Mouse (Mus musculus): ENCODE data around the gene Mfrp. TPM values are rescaled to one million over a fixed set of nuclear protein-coding genes. Genes with fewer than 3 reads are reported as not detected.

Mfrp gene
- total RNA-seq (2021): 1 to 10 TPM in 1 of 2 experiments, under 1 TPM in 1; 0.30 to 1.8 TPM
- long read RNA-seq: 0 reads

- no peak for DNase-seq (ENCODE audit: low spot score in 2 of 2)
These were observed at the start of gene Mfrp for GRCm38 (mm10) chr9:44101490-44101889. Gene Mfrp, plus strand, starts transcription at chr9:44101729.

GRCm38 (mm10) chr9:44052855-44053254 is 48.7 kb upstream of the Mfrp start:
- no peak for DNase-seq (ENCODE audit: low spot score in 2 of 2)

GRCm38 (mm10) chr9:44053936-44054335 is 47.6 kb upstream of the Mfrp start:
- DNase-seq (ENCODE audit: low spot score in 2 of 2): no peak

GRCm38 (mm10) chr9:44058606-44059005 is 42.9 kb upstream of the Mfrp start:
- no peak for DNase-seq (ENCODE audit: low spot score in 2 of 2)

- no peak for DNase-seq (ENCODE audit: low spot score in 2 of 2)
These were observed 36.4 kb upstream of the Mfrp start for GRCm38 (mm10) chr9:44065177-44065576.

GRCm38 (mm10) chr9:44066785-44067225 is 34.7 kb upstream of the Mfrp start, which contains the start of gene Usp2:
Gene Usp2, plus strand, starts transcription at chr9:44067021.
- peak; percentile 99 to 100 for DNase-seq (ENCODE audit: low spot score in 2 of 2)

- DNase-seq (ENCODE audit: low spot score in 2 of 2): peak in 1 of 2 experiments; percentile 67
These were observed 34.1 kb upstream of the Mfrp start for GRCm38 (mm10) chr9:44067241-44067959.

- peak in 1 of 2 experiments; percentile 11 for DNase-seq (ENCODE audit: low spot score in 2 of 2)
These were observed 33.6 kb upstream of the Mfrp start for GRCm38 (mm10) chr9:44067960-44068330.

GRCm38 (mm10) chr9:44069252-44069651 is 32.3 kb upstream of the Mfrp start:
- DNase-seq (ENCODE audit: low spot score in 2 of 2): no peak

- DNase-seq (ENCODE audit: low spot score in 2 of 2): no peak
These were observed 31.3 kb upstream of the Mfrp start for GRCm38 (mm10) chr9:44070113-44070843.

GRCm38 (mm10) chr9:44070844-44071231 is 30.7 kb upstream of the Mfrp start:
- no peak for DNase-seq (ENCODE audit: low spot score in 2 of 2)

GRCm38 (mm10) chr9:44071914-44072598 is 29.5 kb upstream of the Mfrp start:
- peak in 1 of 2 experiments; percentile 69 for DNase-seq (ENCODE audit: low spot score in 2 of 2)

- peak in 1 of 2 experiments; percentile 60 for DNase-seq (ENCODE audit: low spot score in 2 of 2)
These were observed 29.0 kb upstream of the Mfrp start for GRCm38 (mm10) chr9:44072599-44072915.

GRCm38 (mm10) chr9:44073115-44073514 is 28.4 kb upstream of the Mfrp start:
- peak in 1 of 2 experiments; percentile 9 for DNase-seq (ENCODE audit: low spot score in 2 of 2)

GRCm38 (mm10) chr9:44074395-44075275 is 26.9 kb upstream of the Mfrp start:
- peak in 1 of 2 experiments; percentile 59 for DNase-seq (ENCODE audit: low spot score in 2 of 2)

- no peak for DNase-seq (ENCODE audit: low spot score in 2 of 2)
These were observed 26.1 kb upstream of the Mfrp start for GRCm38 (mm10) chr9:44075276-44075995.

GRCm38 (mm10) chr9:44075996-44076763 is 25.3 kb upstream of the Mfrp start:
- no peak for DNase-seq (ENCODE audit: low spot score in 2 of 2)

- peak in 1 of 2 experiments; percentile 79 for DNase-seq (ENCODE audit: low spot score in 2 of 2)
These were observed 24.8 kb upstream of the Mfrp start for GRCm38 (mm10) chr9:44076764-44077120.

GRCm38 (mm10) chr9:44077266-44077910 is 24.1 kb upstream of the Mfrp start:
- peak in 1 of 2 experiments; percentile 5 for DNase-seq (ENCODE audit: low spot score in 2 of 2)
